Mouse (Mus musculus) myocyte (in vitro differentiated cells): ENCODE data around the gene Nptxr.

Experiments
- MAX ChIP-seq: IDR thresholded peaks from one replicate; pipeline ENCODE4 v1.6.1; 2011; ENCODE audit warnings: low read depth, mild to moderate bottlenecking, control low read depth
- POLR2A ChIP-seq: IDR thresholded peaks from one replicate; pipeline ENCODE4 v1.6.1; 2011; ENCODE audit warnings: low read depth, mild to moderate bottlenecking, control low read depth, moderate library complexity; ENCODE audit not compliant: insufficient read length

DNA sequence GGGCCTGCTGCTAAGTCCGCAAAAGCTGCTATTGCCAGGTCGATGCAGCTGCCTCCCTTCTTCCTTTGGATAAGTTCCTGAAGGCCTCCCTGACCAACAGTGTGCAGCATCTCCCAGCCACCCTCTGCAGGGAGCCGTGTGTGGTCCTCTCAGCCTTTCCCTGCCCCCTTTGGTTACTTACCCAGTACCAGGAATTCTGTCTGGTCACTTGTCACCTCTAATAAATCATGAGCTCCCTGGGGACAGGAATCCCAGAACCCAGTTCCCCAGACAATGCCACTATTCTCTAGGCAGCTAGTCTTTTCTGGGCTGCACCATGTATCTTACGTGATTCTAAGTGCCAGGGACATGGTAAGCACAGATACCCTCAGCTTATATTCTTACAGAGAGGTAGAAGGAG lies 41.4 kb upstream of the Nptxr start:
- TF ChIP-seq MAX = no peak
- no peak for TF ChIP-seq POLR2A
